Mouse (Mus musculus) cerebellum, adult 2 months (tissue): ENCODE measurements around the gene Stard10.

Experiments
- CTCF ChIP-seq: fragments of 200-500 bp; IDR thresholded peaks from 2 replicates; pipeline ENCODE4 v1.5.1; 2011; ENCODE audit warnings: low read depth, mild to moderate bottlenecking, control low read depth, low read length, moderate library complexity, borderline replicate concordance; ENCODE audit not compliant: insufficient read depth
- POLR2A ChIP-seq: fragments of 200-500 bp; IDR thresholded peaks from 2 replicates; pipeline ENCODE4 v1.6.1; 2011; ENCODE audit warnings: low read length, control low read depth, borderline replicate concordance; ENCODE audit not compliant: insufficient read depth

DNA sequence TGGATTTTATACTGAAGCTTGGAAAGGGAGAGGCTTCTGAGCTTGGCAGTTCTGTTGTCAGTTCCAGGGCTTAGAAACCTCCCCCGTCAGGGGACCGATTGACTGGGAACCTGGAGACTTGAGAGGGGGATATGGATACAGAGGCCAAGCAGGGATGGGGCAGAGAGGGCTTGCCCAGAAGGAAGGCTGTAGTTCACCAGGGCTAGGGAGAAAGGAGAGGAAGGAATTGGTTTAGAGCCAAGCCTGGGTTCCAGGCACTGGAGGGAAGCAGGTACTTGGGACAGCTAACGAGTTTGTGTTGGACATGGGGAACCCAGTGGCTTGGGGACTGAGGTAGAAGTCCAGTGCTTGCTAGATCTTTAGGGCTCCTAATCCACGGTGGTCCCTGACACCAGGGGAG lies 12.7 kb downstream of the Stard10 start:
- TF ChIP-seq CTCF = no peak
- TF ChIP-seq POLR2A = no peak
